Mouse (Mus musculus): ENCODE data around the gene Ppp1r12a. TPM values are rescaled to one million over a fixed set of nuclear protein-coding genes. Genes with fewer than 3 reads are reported as not detected.

Ppp1r12a gene
- polyA plus RNA-seq (2012; rRNA removed): 4.0 and 6.9 TPM in 2 replicates

GRCm38 (mm10) chr10:108161261-108162256 is at the start of gene Ppp1r12a:
TSS of gene Ppp1r12a (plus strand) at chr10:108162193.

DNA sequence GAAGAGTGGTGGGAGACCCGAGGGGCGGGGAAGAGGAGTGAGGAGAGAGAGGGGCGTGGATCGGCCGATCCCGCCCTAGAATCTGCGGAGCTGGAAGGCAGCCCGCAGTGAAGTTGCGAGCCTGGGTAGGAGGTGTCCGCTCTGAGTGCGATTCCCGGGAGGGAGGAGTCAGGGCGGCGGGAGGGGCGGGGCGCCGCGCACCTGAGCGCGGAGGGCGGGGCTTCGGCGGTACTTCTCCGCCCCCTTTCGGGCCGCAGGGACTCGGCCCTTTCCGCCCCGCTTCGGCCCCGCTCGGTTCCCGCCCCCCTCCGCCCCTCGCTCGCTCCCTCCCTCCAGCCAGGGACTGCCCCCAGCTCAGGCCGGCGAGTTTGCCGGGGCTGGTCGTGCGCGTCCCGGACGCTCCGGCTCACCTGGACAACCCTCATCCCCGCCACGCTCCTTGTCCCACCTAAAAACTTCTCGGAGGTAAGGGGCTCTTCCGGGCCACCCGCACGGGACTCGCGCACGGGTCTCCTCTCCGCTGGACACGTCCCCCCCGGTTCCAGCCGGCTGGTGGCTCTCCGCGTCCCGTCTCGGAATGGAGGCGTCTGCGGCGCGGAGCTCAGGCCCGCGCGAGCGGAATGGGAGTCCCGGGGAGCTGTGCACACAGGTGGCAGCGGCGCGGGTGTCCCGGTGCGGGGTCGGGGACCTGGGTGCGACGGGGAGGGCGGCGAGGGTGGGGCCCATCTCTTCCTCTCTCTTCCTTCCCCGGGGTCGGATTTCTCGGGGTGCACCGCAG is 170.0 kb downstream of the Ppp1r12a start, which contains the start of gene Pawr:
Gene Pawr, plus strand, starts transcription at position 338 of the 778 bp plus-strand sequence.

Other genes starting within 250 kb of the Ppp1r12a start
- 8.8 and 11.9 TPM in 2 replicates for gene Pawr, start 169.9 kb downstream of the Ppp1r12a start, polyA plus RNA-seq (2012; rRNA removed)

Measured in stomach, adult 2 months (tissue).